Mouse (Mus musculus): ENCODE results near the gene Pnpla7. TPM values are rescaled to one million over a fixed set of nuclear protein-coding genes. Genes with fewer than 3 reads are reported as not detected.

Gene Pnpla7
- total and polyA plus RNA-seq, 3 experiments: 18.5 to 26.1 (median 23.4) TPM

DNA sequence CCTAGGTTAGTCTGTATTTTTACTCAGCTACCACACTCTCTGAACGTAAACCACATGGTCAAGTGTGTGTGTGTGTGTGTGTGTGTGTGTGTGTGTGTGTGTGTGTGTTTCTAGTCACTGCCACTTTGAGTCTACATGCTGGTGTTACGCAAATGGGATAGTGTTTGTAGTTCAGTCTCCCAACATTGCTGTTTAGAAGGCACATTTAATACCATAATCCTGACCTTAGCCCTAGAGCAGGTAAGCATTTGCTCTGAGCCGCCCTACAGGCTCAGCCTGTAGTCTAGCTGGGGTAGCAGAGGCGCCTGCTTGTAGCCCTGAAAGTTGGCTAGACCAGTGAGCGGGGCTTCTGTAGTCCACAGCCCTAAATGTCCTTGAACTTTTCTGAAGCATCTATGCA, 87.7 kb downstream of the Pnpla7 start:
- Histone ChIP-seq H3K27me3 (replicated peaks) (no peaks in the 10 kb centered on the region), H3K9ac (ENCODE audit: insufficient read depth, low read depth) (no peak overlapping the region), H3K9me3 (replicated peaks; ENCODE audit: low read length) (no peaks in the 10 kb centered on the region), H3K4me3 (replicated peaks in 1 of 3; ENCODE audit: low read depth in 2 of 3, low read length in 2 of 3, poor library complexity in 1 of 3) (no peak overlapping the region), H3K27ac (ENCODE audit: insufficient read depth, low read depth) (no peak overlapping the region), H3K79me2 (replicated peaks; ENCODE audit: control insufficient read depth, extremely low read depth, insufficient read depth, poor library complexity, severe bottlenecking) (no peaks in the 10 kb centered on the region), H3K4me1 (ENCODE audit: control insufficient read depth in 1 of 2, insufficient read depth in 2 of 2) (peaks cover 2 to 16% of the 10 kb centered on the region in 2 experiments; a peak in 2 of 4 replicates), H3K36me3 (replicated peaks in 1 of 2; ENCODE audit: control insufficient read depth in 1 of 2, insufficient read depth in 1 of 2, low read length in 1 of 2) (peaks cover 14 to 51% of the 10 kb centered on the region in 2 experiments), H3K4me2 (ENCODE audit: insufficient read depth, low read depth, poor library complexity, severe bottlenecking) (no peak overlapping the region)
- TF ChIP-seq ELF1 (IDR thresholded peaks at IDR 0.05; ENCODE audit: low read depth, low read length): no peak
- DNase-seq (ENCODE audit: extremely low read depth): no peak
- in situ Hi-C loops (cut with MboI; ENCODE audit: low pct_ligation_motif_present, low pct_unique_long_range_greater_than_20kb, low sequenced_read_pairs) (no loop called here), dilution Hi-C loops (cut with MboI; ENCODE audit: extremely low pct_ligation_motif_present, extremely low pct_unique_long_range_greater_than_20kb, low sequenced_read_pairs) (no loop called here)

DNA sequence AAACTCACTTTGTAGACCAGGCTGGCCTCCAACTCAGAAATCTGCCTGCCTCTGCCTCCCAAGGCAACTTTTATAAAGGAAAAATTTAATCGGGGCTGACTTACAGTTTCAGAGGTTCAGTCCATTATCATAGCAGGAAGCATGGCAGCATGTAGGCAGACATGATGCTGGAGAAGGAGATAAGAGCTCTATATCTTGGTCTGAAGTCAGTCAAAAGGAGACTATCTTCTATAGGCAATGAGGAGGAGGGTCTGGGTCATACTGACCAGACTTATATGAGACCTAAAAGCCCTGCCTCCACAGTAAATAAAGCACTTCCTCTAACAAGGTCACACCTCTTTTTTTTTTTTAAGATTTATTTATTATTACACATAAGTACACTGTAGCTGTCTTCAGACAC, 88.5 kb downstream of the Pnpla7 start:
- H3K27me3 ChIP-seq (replicated peaks): no peaks in the 10 kb centered on the region
- H3K36me3 ChIP-seq (replicated peaks in 1 of 2; ENCODE audit: control insufficient read depth in 1 of 2, insufficient read depth in 1 of 2, low read length in 1 of 2): peaks cover 14 to 43% of the 10 kb centered on the region in 2 experiments
- no peak overlapping the region for H3K4me3 ChIP-seq (replicated peaks in 1 of 3; ENCODE audit: low read depth in 2 of 3, low read length in 2 of 3, poor library complexity in 1 of 3)
- no peak for DNase-seq (ENCODE audit: extremely low read depth)
- no peak overlapping the region for H3K4me2 ChIP-seq (ENCODE audit: insufficient read depth, low read depth, poor library complexity, severe bottlenecking)
- dilution Hi-C loops (cut with MboI; ENCODE audit: extremely low pct_ligation_motif_present, extremely low pct_unique_long_range_greater_than_20kb, low sequenced_read_pairs): no loop called here
- no peak overlapping the region for H3K9ac ChIP-seq (ENCODE audit: insufficient read depth, low read depth)
- TF ChIP-seq TBP (conservative IDR thresholded peaks at IDR 0.05; ENCODE audit: low read depth, low read length): no peak
- TF ChIP-seq MAFK (IDR thresholded peaks at IDR 0.05; ENCODE audit: insufficient replicate concordance, low read length): no peak
- no peak for TF ChIP-seq MAZ (IDR thresholded peaks at IDR 0.05; ENCODE audit: low read depth, low read length)
- no peak for TF ChIP-seq CHD1 (IDR thresholded peaks at IDR 0.05; ENCODE audit: low read depth, low read length)
- no peak for TF ChIP-seq RAD21 (IDR thresholded peaks at IDR 0.05; ENCODE audit: low read depth, low read length)
- no peak for TF ChIP-seq EP300 (IDR thresholded peaks at IDR 0.05; ENCODE audit: low read length)
- no peak for TF ChIP-seq POLR2A (IDR thresholded peaks at IDR 0.05; ENCODE audit: low read depth, low read length)
- TF ChIP-seq CHD2 (IDR thresholded peaks at IDR 0.05; ENCODE audit: low read length): no peak
- no peak for TF ChIP-seq ZNF384 (IDR thresholded peaks at IDR 0.05; ENCODE audit: low read depth, low read length)
- TF ChIP-seq NRF1 (IDR thresholded peaks at IDR 0.05; ENCODE audit: low read depth, low read length): no peak
- TF ChIP-seq CTCF (conservative IDR thresholded peaks at IDR 0.05 in 1 of 2, IDR thresholded peaks at IDR 0.05 in 1 of 2; ENCODE audit: low read depth in 2 of 2, low read length in 2 of 2): no peak
- no peaks in the 10 kb centered on the region for H3K79me2 ChIP-seq (replicated peaks; ENCODE audit: control insufficient read depth, extremely low read depth, insufficient read depth, poor library complexity, severe bottlenecking)
- peaks cover 2 to 16% of the 10 kb centered on the region in 2 experiments; a peak in 2 of 4 replicates for H3K4me1 ChIP-seq (ENCODE audit: control insufficient read depth in 1 of 2, insufficient read depth in 2 of 2)
- in situ Hi-C loops (cut with MboI; ENCODE audit: low pct_ligation_motif_present, low pct_unique_long_range_greater_than_20kb, low sequenced_read_pairs): no loop called here
- no peaks in the 10 kb centered on the region for H3K9me3 ChIP-seq (replicated peaks; ENCODE audit: low read length)
- no peak overlapping the region for H3K27ac ChIP-seq (ENCODE audit: insufficient read depth, low read depth)

DNA sequence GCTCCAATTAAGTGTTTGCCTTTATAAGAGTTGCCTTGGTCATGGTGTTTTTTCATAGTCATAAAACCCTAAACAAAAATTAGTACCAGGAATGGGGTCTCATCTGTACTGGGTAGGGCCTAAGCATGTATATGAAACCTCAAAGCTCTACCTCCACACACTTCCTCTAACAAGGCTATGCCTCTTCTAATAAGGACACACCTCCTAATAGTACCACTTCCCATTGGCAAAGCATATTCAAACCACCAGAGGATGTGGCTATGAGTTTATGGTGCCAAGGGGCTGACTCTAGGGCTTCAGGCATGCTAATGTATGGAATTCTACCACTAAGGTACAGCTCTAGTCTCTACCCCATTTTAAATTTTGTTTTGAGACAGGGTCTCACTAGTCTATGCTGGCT, 89.7 kb downstream of the Pnpla7 start:
- H3K79me2 ChIP-seq (replicated peaks; ENCODE audit: control insufficient read depth, extremely low read depth, insufficient read depth, poor library complexity, severe bottlenecking): no peaks in the 10 kb centered on the region
- no peak for TF ChIP-seq ZC3H11A (IDR thresholded peaks at IDR 0.05; ENCODE audit: low read depth, low read length)
- TF ChIP-seq POLR2AphosphoS2 (IDR thresholded peaks at IDR 0.05; ENCODE audit: low read depth, low read length): no peak
- TF ChIP-seq NELFE (IDR thresholded peaks at IDR 0.05; ENCODE audit: low read depth, low read length): no peak
- no peak for TF ChIP-seq TBP (conservative IDR thresholded peaks at IDR 0.05; ENCODE audit: low read depth, low read length)
- TF ChIP-seq ZNF384 (IDR thresholded peaks at IDR 0.05; ENCODE audit: low read depth, low read length): no peak
- TF ChIP-seq ZKSCAN1 (IDR thresholded peaks at IDR 0.05; ENCODE audit: borderline replicate concordance, low read depth, low read length): no peak
- TF ChIP-seq ZMIZ1 (IDR thresholded peaks at IDR 0.05; ENCODE audit: low read depth, low read length): no peak
- TF ChIP-seq POLR2A (IDR thresholded peaks at IDR 0.05; ENCODE audit: low read depth, low read length): no peak
- TF ChIP-seq JUN (IDR thresholded peaks at IDR 0.05; ENCODE audit: insufficient read depth, low read depth, low read length): no peak
- no peak for TF ChIP-seq ETS1 (conservative IDR thresholded peaks at IDR 0.05; ENCODE audit: low read depth, low read length)
- no peak for TF ChIP-seq ELF1 (IDR thresholded peaks at IDR 0.05; ENCODE audit: low read depth, low read length)
- no peak for TF ChIP-seq MXI1 (IDR thresholded peaks at IDR 0.05; ENCODE audit: low read depth, low read length)
- TF ChIP-seq CTCF (conservative IDR thresholded peaks at IDR 0.05 in 1 of 2, IDR thresholded peaks at IDR 0.05 in 1 of 2; ENCODE audit: low read depth in 2 of 2, low read length in 2 of 2): no peak
- TF ChIP-seq MAFK (IDR thresholded peaks at IDR 0.05; ENCODE audit: insufficient replicate concordance, low read length): no peak
- no peak for TF ChIP-seq RAD21 (IDR thresholded peaks at IDR 0.05; ENCODE audit: low read depth, low read length)
- no peak for TF ChIP-seq JUND (conservative IDR thresholded peaks at IDR 0.05; ENCODE audit: low read depth, low read length)
- TF ChIP-seq CHD2 (IDR thresholded peaks at IDR 0.05; ENCODE audit: low read length): no peak
- TF ChIP-seq SMC3 (IDR thresholded peaks at IDR 0.05; ENCODE audit: low read depth, low read length): no peak
- no peak for TF ChIP-seq USF2 (conservative IDR thresholded peaks at IDR 0.05; ENCODE audit: low read depth, low read length)
- peaks cover 9 to 31% of the 10 kb centered on the region in 2 experiments for H3K36me3 ChIP-seq (replicated peaks in 1 of 2; ENCODE audit: control insufficient read depth in 1 of 2, insufficient read depth in 1 of 2, low read length in 1 of 2)
- H3K4me1 ChIP-seq (ENCODE audit: control insufficient read depth in 1 of 2, insufficient read depth in 2 of 2): peaks cover 2 to 16% of the 10 kb centered on the region in 2 experiments; a peak in 2 of 4 replicates
- dilution Hi-C loops (cut with MboI; ENCODE audit: extremely low pct_ligation_motif_present, extremely low pct_unique_long_range_greater_than_20kb, low sequenced_read_pairs): no loop called here
- H3K4me2 ChIP-seq (ENCODE audit: insufficient read depth, low read depth, poor library complexity, severe bottlenecking): no peak overlapping the region
- no peak overlapping the region for H3K4me3 ChIP-seq (replicated peaks in 1 of 3; ENCODE audit: low read depth in 2 of 3, low read length in 2 of 3, poor library complexity in 1 of 3)
- in situ Hi-C loops (cut with MboI; ENCODE audit: low pct_ligation_motif_present, low pct_unique_long_range_greater_than_20kb, low sequenced_read_pairs): no loop called here
- H3K27ac ChIP-seq (ENCODE audit: insufficient read depth, low read depth): no peak overlapping the region
- no peak overlapping the region for H3K9ac ChIP-seq (ENCODE audit: insufficient read depth, low read depth)
- DNase-seq (ENCODE audit: extremely low read depth): no peak
- H3K27me3 ChIP-seq (replicated peaks): no peaks in the 10 kb centered on the region
- no peaks in the 10 kb centered on the region for H3K9me3 ChIP-seq (replicated peaks; ENCODE audit: low read length)
